In the genomic region with DNA sequence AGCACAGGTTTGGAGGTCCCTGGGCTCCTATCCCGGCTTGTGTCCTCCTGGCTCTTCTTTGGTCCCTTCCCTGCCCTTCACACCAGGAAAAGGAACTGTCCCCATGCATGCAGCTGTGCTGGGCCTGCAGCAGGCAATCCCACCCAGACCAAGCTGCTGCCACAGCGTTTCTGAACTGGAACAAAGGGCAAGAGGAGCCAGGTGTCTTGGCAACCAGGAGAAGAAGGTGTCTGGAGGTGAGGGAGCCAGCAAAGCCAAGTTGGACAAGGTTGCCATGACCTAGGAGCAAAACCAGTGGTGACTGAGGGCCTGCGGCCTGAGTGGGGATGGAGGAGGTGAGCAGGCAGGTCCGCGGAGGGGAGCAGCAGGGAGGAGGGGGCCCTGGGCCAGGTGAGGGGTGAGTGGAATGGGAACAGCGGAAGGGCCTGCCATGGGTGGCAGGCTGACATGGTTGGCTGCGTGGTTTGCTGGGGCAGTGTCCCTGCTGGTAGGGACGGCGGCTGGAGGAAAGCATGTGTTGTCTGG, we compare ENCODE assay signal across 8 mouse cellular contexts. TPM values are rescaled to one million over a fixed set of nuclear protein-coding genes. Genes with fewer than 3 reads are reported as not detected.
A peak's percentile ranks its signal among the peaks of the same experiment; 100 is the strongest.
DNase-seq lines count a peak whose midpoint lies in the region; ATAC-seq and TF ChIP-seq lines count a peak whose summit lies in the region.

Gene Gpx4 (plus strand): TSS at position 126 of the 525 bp plus-strand sequence.

- no peak within 1 kb of the TSS for H3K9ac ChIP-seq in lung, postnatal 0 days (replicated peaks; ENCODE audit: low read depth)
- no peak within 1 kb of the TSS for H3K9ac ChIP-seq in embryonic facial prominence, embryonic 15.5 days
- no peak within 1 kb of the TSS for H3K9ac ChIP-seq in heart, postnatal 0 days (replicated peaks; ENCODE audit: low read depth, low read length)

- peaks cover 18% of the 10 kb centered on the region for H3K4me1 ChIP-seq in lung, postnatal 0 days (ENCODE audit: insufficient read depth, low read depth, low read length)
- peaks cover 27% of the 10 kb centered on the region for H3K4me1 ChIP-seq in embryonic facial prominence, embryonic 15.5 days
- no peaks in the 10 kb centered on the region; the same call in none of the 2 replicates for H3K4me1 ChIP-seq in heart, postnatal 0 days (ENCODE audit: control insufficient read depth, insufficient read depth)

- no peaks in the 10 kb centered on the region for H3K36me3 ChIP-seq in lung, postnatal 0 days (ENCODE audit: insufficient read depth, low read length)
- no peaks in the 10 kb centered on the region for H3K36me3 ChIP-seq in embryonic facial prominence, embryonic 15.5 days
- H3K36me3 ChIP-seq in heart, postnatal 0 days (replicated peaks; ENCODE audit: control insufficient read depth, insufficient read depth, low read length) = no peaks in the 10 kb centered on the region

- H3K4me2 ChIP-seq in lung, postnatal 0 days (replicated peaks; ENCODE audit: low read depth, low read length) = no peak within 1 kb of the TSS
- H3K4me2 ChIP-seq in embryonic facial prominence, embryonic 15.5 days (replicated peaks) = no peak within 1 kb of the TSS
- H3K4me2 ChIP-seq in heart, postnatal 0 days (ENCODE audit: low read depth, low read length) = no peak within 1 kb of the TSS

- peak within 1 kb of the TSS; percentile 40; the same call in 1 of the 2 replicates for H3K27ac ChIP-seq in lung, postnatal 0 days (ENCODE audit: low read length)
- peak within 1 kb of the TSS; percentile 73 for H3K27ac ChIP-seq in embryonic facial prominence, embryonic 15.5 days (replicated peaks)
- H3K27ac ChIP-seq in heart, postnatal 0 days (ENCODE audit: low read depth) = no peak within 1 kb of the TSS

- no peaks in the 10 kb centered on the region for H3K27me3 ChIP-seq in lung, postnatal 0 days (replicated peaks; ENCODE audit: insufficient read depth, low read length)
- no peaks in the 10 kb centered on the region for H3K27me3 ChIP-seq in embryonic facial prominence, embryonic 15.5 days
- H3K27me3 ChIP-seq in heart, postnatal 0 days (ENCODE audit: control insufficient read depth, insufficient read depth, low read length) = no peaks in the 10 kb centered on the region

- DNase-seq in lung, postnatal 0 days (ENCODE audit: low spot score) = no peak
- DNase-seq in lung, postnatal 4 days = no peak
- no peak for DNase-seq in heart, postnatal 0 days (ENCODE audit: low spot score)
- no peak for DNase-seq in left cerebral cortex, postnatal 10 days (ENCODE audit: extremely low spot score in 1 of 2, low spot score in 2 of 2)
- DNase-seq in thymus, postnatal 36 days = no peak

- no peak for TF ChIP-seq EP300 in lung, postnatal 0 days (IDR thresholded peaks at IDR 0.05)
- no peak for TF ChIP-seq EP300 in heart, postnatal 0 days (IDR thresholded peaks at IDR 0.05; ENCODE audit: low read depth)

- no peak for ATAC-seq in lung, postnatal 0 days
- no peak for ATAC-seq in embryonic facial prominence, embryonic 15.5 days (ENCODE audit: insufficient number of reproducible peaks, low FRiP score, low TSS enrichment, low read depth)
- ATAC-seq in heart, postnatal 0 days (ENCODE audit: insufficient read depth, low read depth) = no peak
- ATAC-seq in monocyte, adult 5-6 weeks (replicated peaks; ENCODE audit: insufficient number of reproducible peaks, low FRiP score, low TSS enrichment, poor library complexity, severe bottlenecking) = no peak
- no peak for ATAC-seq in cerebellum, adult (ENCODE audit: insufficient number of reproducible peaks, low FRiP score, low TSS enrichment)

- H3K4me3 ChIP-seq in lung, postnatal 0 days (ENCODE audit: low read depth, low read length) = no peak within 1 kb of the TSS
- no peak within 1 kb of the TSS for H3K4me3 ChIP-seq in embryonic facial prominence, embryonic 15.5 days (replicated peaks)
- H3K4me3 ChIP-seq in heart, postnatal 0 days (ENCODE audit: low read depth, low read length) = no peak within 1 kb of the TSS

- WGBS in lung, postnatal 0 days = 61% methylated on average over 9 of the region's 9 CpGs
- WGBS in embryonic facial prominence, embryonic 15.5 days = 50% methylated on average over 9 of the region's 9 CpGs
- WGBS in heart, postnatal 0 days = 67% methylated on average over 9 of the region's 9 CpGs

- no peak for TF ChIP-seq CTCF in lung, postnatal 0 days (IDR thresholded peaks at IDR 0.05)
- no peak for TF ChIP-seq CTCF in heart, postnatal 0 days (IDR thresholded peaks at IDR 0.05; ENCODE audit: low read depth)

- intact Hi-C loops in left cerebral cortex, postnatal 10 days (cut with DNase I) = no loop called here

- H3K9me3 ChIP-seq in lung, postnatal 0 days (ENCODE audit: low read length) = no peaks in the 10 kb centered on the region
- no peaks in the 10 kb centered on the region for H3K9me3 ChIP-seq in embryonic facial prominence, embryonic 15.5 days (replicated peaks)
- no peaks in the 10 kb centered on the region for H3K9me3 ChIP-seq in heart, postnatal 0 days (replicated peaks; ENCODE audit: control insufficient read depth, low read length)

RNA-seq across cellular contexts. Expression of gene Gpx4, which starts in this region (rescaled TPM):
- polyA plus RNA-seq in lung, postnatal 0 days (2015; fragmentation: Nextera tagmentation; extraction: Ambion mirVana) = 1,058 and 1,082 TPM in 2 replicates
- 503 and 528 TPM in 2 replicates for polyA plus RNA-seq in embryonic facial prominence, embryonic 15.5 days (2015; fragmentation: Nextera tagmentation; extraction: Ambion mirVana)
- total RNA-seq in heart, postnatal 0 days (2014; rRNA removed; ENCODE audit: low replicate concordance) = 490 and 500 TPM in 2 replicates
- 874 and 900 TPM in 2 replicates for polyA plus RNA-seq in heart, postnatal 0 days (2015; fragmentation: Nextera tagmentation; extraction: Ambion mirVana)
- total RNA-seq in left cerebral cortex, postnatal 10 days (2021) = 100 to 1,000 TPM; 436 to 469 TPM
- total RNA-seq in monocyte, adult 5-6 weeks (2017) = 250 to 253 TPM (median 251 TPM) in 3 replicates
